Mouse (Mus musculus): ENCODE results near the gene Creb1. TPM values are rescaled to one million over a fixed set of nuclear protein-coding genes. Genes with fewer than 3 reads are reported as not detected.
A peak's percentile ranks its signal among the peaks of the same experiment; 100 is the strongest.

Gene Creb1
- polyA plus RNA-seq (2015; fragmentation: Nextera tagmentation; extraction: Ambion mirVana), result 10.6 and 11.5 TPM in 2 replicates

GRCm38 (mm10) chr1:64532589-64533470, at the start of gene Creb1:
Creb1 (plus strand) TSS chr1:64532645.
- ATAC-seq (ENCODE audit: insufficient read depth), result peak; percentile 95
- Histone ChIP-seq H3K9ac (peak within 1 kb of the TSS; percentile 96), H3K4me1 (replicated peaks) (peaks cover 39% of the 10 kb centered on the region), H3K36me3 (replicated peaks) (no peaks in the 10 kb centered on the region), H3K27ac (replicated peaks) (peak within 1 kb of the TSS; percentile 100), H3K4me3 (replicated peaks) (peak within 1 kb of the TSS; percentile 96), H3K9me3 (replicated peaks) (no peaks in the 10 kb centered on the region), H3K4me2 (peak within 1 kb of the TSS; percentile 97), H3K27me3 (no peaks in the 10 kb centered on the region)
- WGBS (ENCODE audit: insufficient replicate concordance), result under 1% methylated on average over 61 of the region's 119 CpGs

GRCm38 (mm10) chr1:64488521-64489029, 43.9 kb upstream of the Creb1 start:
- no peak overlapping the region for H3K4me3 ChIP-seq (replicated peaks)
- H3K4me2 ChIP-seq, result no peak overlapping the region
- no peak overlapping the region for H3K27ac ChIP-seq (replicated peaks)
- no peaks in the 10 kb centered on the region for H3K4me1 ChIP-seq (replicated peaks)
- WGBS (ENCODE audit: insufficient replicate concordance), result 28% methylated on average over 4 of the region's 4 CpGs
- no peaks in the 10 kb centered on the region for H3K9me3 ChIP-seq (replicated peaks)
- no peak for ATAC-seq (ENCODE audit: insufficient read depth)
- no peaks in the 10 kb centered on the region for H3K27me3 ChIP-seq
- no peak overlapping the region for H3K9ac ChIP-seq
- no peaks in the 10 kb centered on the region for H3K36me3 ChIP-seq (replicated peaks)

GRCm38 (mm10) chr1:64496803-64497202, 35.6 kb upstream of the Creb1 start:
- Histone ChIP-seq H3K27ac (replicated peaks) (no peak overlapping the region), H3K4me1 (replicated peaks) (peaks cover 5% of the 10 kb centered on the region), H3K27me3 (no peaks in the 10 kb centered on the region), H3K9me3 (replicated peaks) (no peaks in the 10 kb centered on the region), H3K9ac (no peak overlapping the region), H3K4me3 (replicated peaks) (no peak overlapping the region), H3K4me2 (no peak overlapping the region), H3K36me3 (replicated peaks) (no peaks in the 10 kb centered on the region)
- no peak for ATAC-seq (ENCODE audit: insufficient read depth)

- Histone ChIP-seq H3K9me3 (replicated peaks) (no peaks in the 10 kb centered on the region), H3K36me3 (replicated peaks) (no peaks in the 10 kb centered on the region), H3K27me3 (no peaks in the 10 kb centered on the region), H3K4me2 (no peak overlapping the region), H3K27ac (replicated peaks) (no peak overlapping the region), H3K9ac (no peak overlapping the region), H3K4me1 (replicated peaks) (peaks cover 8% of the 10 kb centered on the region), H3K4me3 (replicated peaks) (no peak overlapping the region)
- ATAC-seq (ENCODE audit: insufficient read depth), result no peak; the same call in 1 of the 2 replicates
Observed at GRCm38 (mm10) chr1:64501382-64502140, 30.9 kb upstream of the Creb1 start.

- Histone ChIP-seq H3K36me3 (replicated peaks) (no peaks in the 10 kb centered on the region), H3K9ac (no peak overlapping the region), H3K9me3 (replicated peaks) (no peaks in the 10 kb centered on the region), H3K27ac (replicated peaks) (no peak overlapping the region), H3K4me2 (no peak overlapping the region), H3K4me3 (replicated peaks) (no peak overlapping the region), H3K27me3 (no peaks in the 10 kb centered on the region), H3K4me1 (replicated peaks) (no peaks in the 10 kb centered on the region)
- WGBS (ENCODE audit: insufficient replicate concordance), result 53% methylated on average over 7 of the region's 7 CpGs
- no peak for ATAC-seq (ENCODE audit: insufficient read depth)
Observed at GRCm38 (mm10) chr1:64508479-64509096, 23.9 kb upstream of the Creb1 start.

GRCm38 (mm10) chr1:64509678-64510077, 22.8 kb upstream of the Creb1 start:
- no peak overlapping the region for H3K4me3 ChIP-seq (replicated peaks)
- H3K4me1 ChIP-seq (replicated peaks), result no peaks in the 10 kb centered on the region
- no peaks in the 10 kb centered on the region for H3K36me3 ChIP-seq (replicated peaks)
- no peak overlapping the region for H3K4me2 ChIP-seq
- no peaks in the 10 kb centered on the region for H3K27me3 ChIP-seq
- no peaks in the 10 kb centered on the region for H3K9me3 ChIP-seq (replicated peaks)
- H3K27ac ChIP-seq (replicated peaks), result no peak overlapping the region
- no peak overlapping the region for H3K9ac ChIP-seq
- no peak for ATAC-seq (ENCODE audit: insufficient read depth)
- 53% methylated on average over 1 of the region's 1 CpGs for WGBS (ENCODE audit: insufficient replicate concordance)

GRCm38 (mm10) chr1:64514184-64514583, 18.3 kb upstream of the Creb1 start:
- no peaks in the 10 kb centered on the region for H3K4me1 ChIP-seq (replicated peaks)
- H3K4me2 ChIP-seq, result no peak overlapping the region
- H3K36me3 ChIP-seq (replicated peaks), result no peaks in the 10 kb centered on the region
- WGBS (ENCODE audit: insufficient replicate concordance), result 69% methylated on average over 7 of the region's 7 CpGs
- no peak for ATAC-seq (ENCODE audit: insufficient read depth)
- H3K4me3 ChIP-seq (replicated peaks), result no peak overlapping the region
- H3K9ac ChIP-seq, result no peak overlapping the region
- no peak overlapping the region for H3K27ac ChIP-seq (replicated peaks)
- H3K27me3 ChIP-seq, result no peaks in the 10 kb centered on the region
- H3K9me3 ChIP-seq (replicated peaks), result no peaks in the 10 kb centered on the region

GRCm38 (mm10) chr1:64516593-64516992, 15.9 kb upstream of the Creb1 start:
- 50% methylated on average over 3 of the region's 3 CpGs for whole genome bisulfite sequencing (ENCODE audit: insufficient replicate concordance)
- Histone ChIP-seq H3K27ac (replicated peaks) (no peak overlapping the region), H3K9ac (no peak overlapping the region), H3K27me3 (no peaks in the 10 kb centered on the region), H3K36me3 (replicated peaks) (no peaks in the 10 kb centered on the region), H3K4me1 (replicated peaks) (no peaks in the 10 kb centered on the region), H3K4me2 (no peak overlapping the region), H3K4me3 (replicated peaks) (no peak overlapping the region), H3K9me3 (replicated peaks) (no peaks in the 10 kb centered on the region)
- ATAC-seq (ENCODE audit: insufficient read depth), result no peak

- Histone ChIP-seq H3K4me2 (no peak overlapping the region), H3K4me3 (replicated peaks) (no peak overlapping the region), H3K9me3 (replicated peaks) (no peaks in the 10 kb centered on the region), H3K36me3 (replicated peaks) (no peaks in the 10 kb centered on the region), H3K9ac (no peak overlapping the region), H3K27ac (replicated peaks) (no peak overlapping the region), H3K4me1 (replicated peaks) (no peaks in the 10 kb centered on the region), H3K27me3 (no peaks in the 10 kb centered on the region)
- no peak for ATAC-seq (ENCODE audit: insufficient read depth)
- 30% methylated on average over 3 of the region's 3 CpGs for WGBS (ENCODE audit: insufficient replicate concordance)
Observed at GRCm38 (mm10) chr1:64518480-64518879, 14.0 kb upstream of the Creb1 start.

- H3K9ac ChIP-seq, result no peak overlapping the region
- WGBS (ENCODE audit: insufficient replicate concordance), result 7% methylated on average over 1 of the region's 1 CpGs
- no peaks in the 10 kb centered on the region for H3K36me3 ChIP-seq (replicated peaks)
- H3K4me2 ChIP-seq, result no peak overlapping the region
- no peaks in the 10 kb centered on the region for H3K9me3 ChIP-seq (replicated peaks)
- H3K4me1 ChIP-seq (replicated peaks), result no peaks in the 10 kb centered on the region
- no peaks in the 10 kb centered on the region for H3K27me3 ChIP-seq
- H3K4me3 ChIP-seq (replicated peaks), result no peak overlapping the region
- ATAC-seq (ENCODE audit: insufficient read depth), result no peak
- no peak overlapping the region for H3K27ac ChIP-seq (replicated peaks)
Observed at GRCm38 (mm10) chr1:64519345-64519744, 13.1 kb upstream of the Creb1 start.

GRCm38 (mm10) chr1:64519901-64520300, 12.5 kb upstream of the Creb1 start:
- Histone ChIP-seq H3K9me3 (replicated peaks) (no peaks in the 10 kb centered on the region), H3K27me3 (no peaks in the 10 kb centered on the region), H3K4me2 (no peak overlapping the region), H3K27ac (replicated peaks) (no peak overlapping the region), H3K4me1 (replicated peaks) (no peaks in the 10 kb centered on the region), H3K4me3 (replicated peaks) (no peak overlapping the region), H3K36me3 (replicated peaks) (no peaks in the 10 kb centered on the region), H3K9ac (no peak overlapping the region)
- WGBS (ENCODE audit: insufficient replicate concordance), result 46% methylated on average over 1 of the region's 1 CpGs
- ATAC-seq (ENCODE audit: insufficient read depth), result no peak
